Mouse (Mus musculus) ES-Bruce4 (cell line): Measurements from ENCODE around the gene Tsr1.

ENCODE experiments used
- CTCF ChIP-seq: IDR thresholded peaks from one replicate; pipeline ENCODE4 v1.8.1; 2011; ENCODE audit warnings: low read depth, low read length
- EP300 ChIP-seq: IDR thresholded peaks from 2 replicates; pipeline ENCODE4 v1.6.1; 2011; ENCODE audit warnings: low read depth, low read length; ENCODE audit not compliant: insufficient read depth

GRCm38 (mm10) chr11:74898517-74898827, 601 bp downstream of the Tsr1 start:
- TF ChIP-seq CTCF (no peak), EP300 (no peak)
